Mouse (Mus musculus): ENCODE measurements around the gene Atl2. TPM values are rescaled to one million over a fixed set of nuclear protein-coding genes. Genes with fewer than 3 reads are reported as not detected.

Gene Atl2
- polyA plus RNA-seq, 1 experiment from 2014 or later = 45.6 TPM

DNA sequence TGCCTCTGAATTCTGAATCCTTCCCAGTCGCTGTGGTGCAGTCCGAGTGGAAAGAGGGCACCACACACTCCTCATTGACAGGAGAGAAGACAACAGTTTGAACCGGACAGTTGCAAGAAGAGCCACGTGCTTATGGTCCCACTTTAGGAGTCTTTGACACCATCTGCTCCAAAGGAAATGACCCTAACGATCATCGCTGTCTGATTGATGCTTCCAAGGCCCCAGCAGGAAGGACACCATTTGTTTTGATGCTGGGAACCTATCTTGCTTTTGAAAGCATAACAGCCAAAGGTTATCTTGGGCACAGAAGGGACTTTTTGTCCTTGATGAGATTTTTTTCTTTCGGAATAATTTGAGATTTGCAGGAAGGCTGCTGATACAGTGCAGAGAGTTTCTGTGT lies 58.9 kb downstream of the Atl2 start:
- no peak for ATAC-seq
- WGBS = 66% methylated on average over 7 of the region's 7 CpGs
- Histone ChIP-seq H3K9ac (ENCODE audit: low read depth, low read length) (no peak overlapping the region), H3K27ac (ENCODE audit: low read length) (no peak overlapping the region), H3K36me3 (ENCODE audit: control insufficient read depth, insufficient read depth, low read length) (no peaks in the 10 kb centered on the region), H3K27me3 (replicated peaks; ENCODE audit: control insufficient read depth, insufficient read depth, low read length) (no peaks in the 10 kb centered on the region), H3K4me2 (ENCODE audit: low read depth, low read length) (no peak overlapping the region), H3K4me1 (ENCODE audit: control insufficient read depth, insufficient read depth, low read length) (no peaks in the 10 kb centered on the region), H3K4me3 (ENCODE audit: low read length) (no peak overlapping the region), H3K9me3 (ENCODE audit: control insufficient read depth, low read length) (no peaks in the 10 kb centered on the region)

DNA sequence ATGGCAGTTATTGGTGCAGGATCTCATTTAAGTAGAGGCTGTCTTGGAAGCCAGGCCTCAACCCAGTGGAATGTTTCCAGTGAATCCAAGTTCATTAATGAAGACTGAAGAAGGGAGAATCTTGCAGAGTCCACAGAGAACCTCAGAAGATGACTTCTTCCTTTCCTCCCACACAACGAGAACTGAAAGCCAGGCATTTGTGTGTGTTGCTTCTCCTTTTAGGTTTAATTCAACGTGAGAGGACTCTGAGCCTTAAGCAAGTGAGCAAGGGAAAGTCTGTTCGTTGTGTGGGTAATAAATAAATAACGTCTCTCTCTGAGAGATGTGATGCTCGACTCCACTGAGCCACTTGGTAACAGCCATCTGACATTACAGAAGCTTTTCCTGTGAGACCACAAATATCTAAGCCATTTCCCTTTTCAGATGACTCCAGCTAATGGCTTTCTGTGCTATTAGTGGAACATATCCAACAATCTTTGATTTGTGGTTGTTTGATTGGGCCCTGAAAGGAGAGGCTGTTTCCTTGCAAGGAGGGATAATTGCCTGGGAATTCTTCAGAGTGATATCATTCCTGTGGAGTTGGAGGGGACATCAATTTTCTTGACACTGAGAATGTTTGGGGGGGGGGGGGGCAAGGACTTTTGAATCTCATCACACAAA lies 60.1 kb downstream of the Atl2 start:
- ATAC-seq = peak; percentile 62
- H3K4me3 ChIP-seq (ENCODE audit: low read length) = no peak overlapping the region
- peak overlapping the region; percentile 20 for H3K27ac ChIP-seq (ENCODE audit: low read length)
- no peaks in the 10 kb centered on the region for H3K4me1 ChIP-seq (ENCODE audit: control insufficient read depth, insufficient read depth, low read length)
- no peaks in the 10 kb centered on the region for H3K9me3 ChIP-seq (ENCODE audit: control insufficient read depth, low read length)
- H3K4me2 ChIP-seq (ENCODE audit: low read depth, low read length) = no peak overlapping the region
- no peaks in the 10 kb centered on the region for H3K27me3 ChIP-seq (replicated peaks; ENCODE audit: control insufficient read depth, insufficient read depth, low read length)
- 26% methylated on average over 5 of the region's 5 CpGs for WGBS
- no peaks in the 10 kb centered on the region for H3K36me3 ChIP-seq (ENCODE audit: control insufficient read depth, insufficient read depth, low read length)
- H3K9ac ChIP-seq (ENCODE audit: low read depth, low read length) = no peak overlapping the region

DNA sequence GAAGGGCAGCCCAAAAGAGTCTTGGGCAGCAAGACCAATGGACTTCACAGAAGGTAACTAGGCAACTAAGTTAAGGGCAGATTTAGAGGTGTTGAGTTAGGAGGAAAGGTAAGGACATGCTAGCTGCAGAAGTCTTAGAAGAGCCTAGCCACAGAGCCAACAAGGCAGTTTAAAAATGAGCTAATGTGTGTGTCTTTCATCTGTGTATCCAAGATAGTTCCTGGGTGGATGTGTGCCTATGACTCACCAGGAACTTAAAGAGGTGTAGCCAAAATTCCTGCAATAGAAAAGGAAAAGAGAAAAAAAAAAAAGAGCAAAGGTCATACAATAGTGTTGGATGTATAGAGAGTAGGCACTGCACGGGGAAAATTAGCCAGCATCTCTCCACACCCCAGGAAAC lies 63.6 kb downstream of the Atl2 start:
- Histone ChIP-seq H3K36me3 (ENCODE audit: control insufficient read depth, insufficient read depth, low read length) (no peaks in the 10 kb centered on the region), H3K4me2 (ENCODE audit: low read depth, low read length) (no peak overlapping the region), H3K9ac (ENCODE audit: low read depth, low read length) (no peak overlapping the region), H3K4me1 (ENCODE audit: control insufficient read depth, insufficient read depth, low read length) (no peaks in the 10 kb centered on the region), H3K9me3 (ENCODE audit: control insufficient read depth, low read length) (no peaks in the 10 kb centered on the region), H3K27ac (ENCODE audit: low read length) (no peak overlapping the region), H3K4me3 (ENCODE audit: low read length) (no peak overlapping the region), H3K27me3 (replicated peaks; ENCODE audit: control insufficient read depth, insufficient read depth, low read length) (no peaks in the 10 kb centered on the region)
- no peak for ATAC-seq
- WGBS = 59% methylated on average over 1 of the region's 1 CpGs

- Histone ChIP-seq H3K27me3 (replicated peaks; ENCODE audit: control insufficient read depth, insufficient read depth, low read length) (no peaks in the 10 kb centered on the region), H3K4me1 (ENCODE audit: control insufficient read depth, insufficient read depth, low read length) (no peaks in the 10 kb centered on the region), H3K4me2 (ENCODE audit: low read depth, low read length) (no peak overlapping the region), H3K9ac (ENCODE audit: low read depth, low read length) (no peak overlapping the region), H3K36me3 (ENCODE audit: control insufficient read depth, insufficient read depth, low read length) (no peaks in the 10 kb centered on the region), H3K4me3 (ENCODE audit: low read length) (no peak overlapping the region), H3K9me3 (ENCODE audit: control insufficient read depth, low read length) (no peaks in the 10 kb centered on the region), H3K27ac (ENCODE audit: low read length) (no peak overlapping the region)
- WGBS = 66% methylated on average over 6 of the region's 6 CpGs
- ATAC-seq = no peak
Observed at GRCm38 (mm10) chr17:79826482-79827034, 69.4 kb downstream of the Atl2 start.

GRCm38 (mm10) chr17:79825241-79826030 lies 70.5 kb downstream of the Atl2 start:
- no peaks in the 10 kb centered on the region for H3K9me3 ChIP-seq (ENCODE audit: control insufficient read depth, low read length)
- H3K4me2 ChIP-seq (ENCODE audit: low read depth, low read length) = no peak overlapping the region
- WGBS = 76% methylated on average over 11 of the region's 11 CpGs
- H3K36me3 ChIP-seq (ENCODE audit: control insufficient read depth, insufficient read depth, low read length) = no peaks in the 10 kb centered on the region
- no peak for ATAC-seq
- no peak overlapping the region for H3K27ac ChIP-seq (ENCODE audit: low read length)
- H3K27me3 ChIP-seq (replicated peaks; ENCODE audit: control insufficient read depth, insufficient read depth, low read length) = no peaks in the 10 kb centered on the region
- no peak overlapping the region for H3K9ac ChIP-seq (ENCODE audit: low read depth, low read length)
- H3K4me3 ChIP-seq (ENCODE audit: low read length) = no peak overlapping the region
- H3K4me1 ChIP-seq (ENCODE audit: control insufficient read depth, insufficient read depth, low read length) = 0 out of 2 replicates have a peak, but pooled peaks cover 5% of the 10 kb centered on the region

DNA sequence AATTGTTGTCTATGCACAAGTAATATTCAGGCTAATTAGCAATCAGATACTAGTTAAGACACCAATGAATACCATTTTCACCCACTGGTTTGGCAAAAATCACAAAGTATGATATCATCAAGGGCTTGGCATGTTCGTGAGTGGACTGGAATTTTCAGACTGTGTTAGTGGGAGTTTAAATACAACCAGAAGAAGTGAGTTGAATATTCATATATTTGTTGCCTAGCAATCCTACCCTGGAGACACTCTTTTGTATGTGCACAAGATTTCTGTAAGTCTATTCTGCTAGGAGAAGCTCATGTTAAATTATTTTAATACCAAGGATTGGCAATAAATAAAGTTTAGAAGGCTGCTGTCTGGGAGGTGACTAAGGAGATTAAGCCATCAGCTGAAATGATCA lies 71.5 kb downstream of the Atl2 start:
- Histone ChIP-seq H3K4me2 (ENCODE audit: low read depth, low read length) (no peak overlapping the region), H3K27ac (ENCODE audit: low read length) (no peak overlapping the region), H3K4me1 (ENCODE audit: control insufficient read depth, insufficient read depth, low read length) (0 out of 2 replicates have a peak, but pooled peaks cover 5% of the 10 kb centered on the region), H3K4me3 (ENCODE audit: low read length) (no peak overlapping the region), H3K9me3 (ENCODE audit: control insufficient read depth, low read length) (no peaks in the 10 kb centered on the region), H3K27me3 (replicated peaks; ENCODE audit: control insufficient read depth, insufficient read depth, low read length) (no peaks in the 10 kb centered on the region), H3K9ac (ENCODE audit: low read depth, low read length) (no peak overlapping the region), H3K36me3 (ENCODE audit: control insufficient read depth, insufficient read depth, low read length) (no peaks in the 10 kb centered on the region)
- WGBS = 74% methylated on average over 1 of the region's 1 CpGs
- no peak for ATAC-seq

DNA sequence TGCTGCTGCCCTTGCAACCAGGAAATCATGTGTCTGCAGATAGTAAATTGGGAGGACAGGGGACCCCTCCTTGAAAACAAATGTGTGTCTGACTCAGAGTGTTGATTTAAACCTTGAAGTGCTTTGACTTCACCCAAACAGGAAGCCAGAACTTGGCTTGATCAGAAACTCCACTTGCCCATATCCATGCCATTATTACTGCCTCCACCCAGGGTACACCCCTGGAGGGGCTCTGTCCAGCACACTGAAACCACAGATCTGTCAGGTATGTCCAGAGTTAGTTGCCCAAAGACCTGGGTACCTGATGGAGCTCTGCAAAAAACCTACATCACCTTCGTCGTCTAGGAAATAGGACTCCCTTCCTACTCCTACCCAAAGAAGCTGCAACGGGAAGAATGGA lies 77.0 kb downstream of the Atl2 start:
- ATAC-seq = no peak
- no peak overlapping the region for H3K4me2 ChIP-seq (ENCODE audit: low read depth, low read length)
- 46% methylated on average over 3 of the region's 3 CpGs for WGBS
- H3K4me1 ChIP-seq (ENCODE audit: control insufficient read depth, insufficient read depth, low read length) = peaks cover 13% of the 10 kb centered on the region
- H3K27me3 ChIP-seq (replicated peaks; ENCODE audit: control insufficient read depth, insufficient read depth, low read length) = no peaks in the 10 kb centered on the region
- H3K36me3 ChIP-seq (ENCODE audit: control insufficient read depth, insufficient read depth, low read length) = no peaks in the 10 kb centered on the region
- no peak overlapping the region for H3K9ac ChIP-seq (ENCODE audit: low read depth, low read length)
- no peak overlapping the region for H3K4me3 ChIP-seq (ENCODE audit: low read length)
- H3K27ac ChIP-seq (ENCODE audit: low read length) = no peak overlapping the region
- no peaks in the 10 kb centered on the region for H3K9me3 ChIP-seq (ENCODE audit: control insufficient read depth, low read length)

DNA sequence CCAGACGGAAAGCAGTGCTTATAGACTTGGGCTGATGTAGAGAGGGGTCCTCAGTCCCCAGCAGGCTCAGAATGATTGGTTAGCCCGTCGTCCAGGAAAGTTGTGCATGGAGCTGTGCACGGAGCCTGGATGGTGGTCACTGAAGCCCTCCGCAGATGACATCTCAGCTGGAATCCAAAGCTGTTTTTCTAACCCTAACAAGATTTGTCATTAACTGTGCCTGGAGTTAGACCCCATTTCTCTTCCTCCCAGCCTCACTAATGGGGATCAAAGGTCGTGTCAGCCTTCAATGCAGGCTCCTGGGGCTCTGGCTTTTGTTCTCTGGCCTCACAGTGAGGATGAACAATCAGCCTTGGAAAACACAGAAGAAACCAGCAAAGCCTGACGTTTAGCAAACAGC lies 77.9 kb downstream of the Atl2 start:
- H3K27ac ChIP-seq (ENCODE audit: low read length) = no peak overlapping the region
- H3K9ac ChIP-seq (ENCODE audit: low read depth, low read length) = no peak overlapping the region
- WGBS = 17% methylated on average over 7 of the region's 7 CpGs
- peak; percentile 72; the same call in 1 of the 2 replicates for ATAC-seq
- H3K4me2 ChIP-seq (ENCODE audit: low read depth, low read length) = no peak overlapping the region
- no peaks in the 10 kb centered on the region for H3K9me3 ChIP-seq (ENCODE audit: control insufficient read depth, low read length)
- peaks cover 13% of the 10 kb centered on the region for H3K4me1 ChIP-seq (ENCODE audit: control insufficient read depth, insufficient read depth, low read length)
- H3K4me3 ChIP-seq (ENCODE audit: low read length) = no peak overlapping the region
- no peaks in the 10 kb centered on the region for H3K36me3 ChIP-seq (ENCODE audit: control insufficient read depth, insufficient read depth, low read length)
- H3K27me3 ChIP-seq (replicated peaks; ENCODE audit: control insufficient read depth, insufficient read depth, low read length) = no peaks in the 10 kb centered on the region

DNA sequence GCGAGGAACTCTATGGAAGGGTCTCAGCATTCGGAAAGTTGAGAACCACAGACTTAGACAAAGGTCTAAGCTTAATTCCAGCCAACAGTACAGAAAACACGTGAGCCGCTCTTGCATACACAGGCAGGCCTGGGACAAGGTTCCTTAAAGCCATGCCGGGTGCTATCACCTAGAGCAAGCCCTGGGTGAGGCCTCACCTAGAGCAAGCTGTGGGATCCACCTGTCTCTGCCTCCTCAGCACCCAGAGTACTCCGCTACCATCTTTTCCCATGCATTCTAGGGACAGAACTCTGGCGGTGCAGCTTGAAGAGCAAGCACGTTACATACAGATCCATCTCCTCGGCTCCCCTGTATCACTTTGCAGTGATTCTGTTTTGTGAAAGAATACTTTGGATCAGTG lies 78.4 kb downstream of the Atl2 start:
- Histone ChIP-seq H3K27me3 (replicated peaks; ENCODE audit: control insufficient read depth, insufficient read depth, low read length) (no peaks in the 10 kb centered on the region), H3K9ac (ENCODE audit: low read depth, low read length) (no peak overlapping the region), H3K4me1 (ENCODE audit: control insufficient read depth, insufficient read depth, low read length) (peaks cover 13% of the 10 kb centered on the region), H3K36me3 (ENCODE audit: control insufficient read depth, insufficient read depth, low read length) (no peaks in the 10 kb centered on the region), H3K4me3 (ENCODE audit: low read length) (no peak overlapping the region), H3K27ac (ENCODE audit: low read length) (no peak overlapping the region), H3K9me3 (ENCODE audit: control insufficient read depth, low read length) (no peaks in the 10 kb centered on the region), H3K4me2 (ENCODE audit: low read depth, low read length) (no peak overlapping the region)
- ATAC-seq = peak; percentile 38; the same call in 1 of the 2 replicates
- WGBS = 73% methylated on average over 9 of the region's 9 CpGs

All from intestine, embryonic 16.5 days (tissue).